ENCODE assay signal across 8 mouse cellular contexts in the genomic region with DNA sequence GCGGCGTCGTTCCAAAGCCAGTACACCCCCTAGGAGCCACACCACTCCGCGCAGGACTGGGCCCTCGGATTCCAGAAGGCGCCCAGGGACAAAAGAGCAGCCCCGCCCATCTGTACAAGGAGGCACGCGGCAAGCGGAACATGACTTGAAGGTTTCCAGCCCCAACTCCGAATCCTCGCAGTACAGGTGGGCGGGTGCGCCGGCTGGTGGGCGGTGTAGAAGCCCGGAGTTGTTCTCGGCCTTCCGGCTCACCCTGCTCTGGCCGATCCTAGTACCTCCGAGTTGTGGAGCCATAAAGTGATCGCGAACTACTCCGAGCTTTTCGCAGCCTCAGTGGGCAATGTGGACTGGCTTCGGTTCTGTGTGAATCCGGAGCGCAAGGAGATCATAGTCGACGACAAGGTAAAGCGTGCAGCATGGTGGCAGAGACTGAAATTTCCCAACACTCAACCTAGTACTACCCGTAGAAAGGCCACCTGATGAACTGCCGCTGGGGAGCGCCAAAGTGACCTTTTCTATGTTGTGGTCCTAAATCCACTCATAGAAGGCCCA. TPM values are rescaled to one million over a fixed set of nuclear protein-coding genes. Genes with fewer than 3 reads are reported as not detected.
DNase-seq lines count a peak whose midpoint lies in the region; ATAC-seq lines count a peak whose summit lies in the region.

No protein-coding gene starts in this region.

- H3K27me3 ChIP-seq in heart, embryonic 10.5 days (ENCODE audit: insufficient read depth, poor library complexity, severe bottlenecking), result peaks cover 75% of the 10 kb centered on the region
- peaks cover 53% of the 10 kb centered on the region for H3K27me3 ChIP-seq in liver, embryonic 16.5 days (ENCODE audit: control insufficient read depth, insufficient read depth, low read depth, low read length)
- H3K27me3 ChIP-seq in neural tube, embryonic 14.5 days (ENCODE audit: control insufficient read depth, insufficient read depth, low read length), result peaks cover 50% of the 10 kb centered on the region

- peaks cover 30% of the 10 kb centered on the region for H3K4me1 ChIP-seq in heart, embryonic 10.5 days
- H3K4me1 ChIP-seq in liver, embryonic 16.5 days (ENCODE audit: control insufficient read depth, low read depth, low read length), result peaks cover 3% of the 10 kb centered on the region
- peaks cover 12% of the 10 kb centered on the region; the same call in 1 of the 2 replicates for H3K4me1 ChIP-seq in neural tube, embryonic 14.5 days (ENCODE audit: control insufficient read depth, insufficient read depth, low read length)

- ATAC-seq in liver, embryonic 16.5 days (ENCODE audit: low read depth), result peak; percentile 21; the same call in 1 of the 2 replicates
- peak; percentile 38; the same call in 1 of the 2 replicates for ATAC-seq in neural tube, embryonic 14.5 days (ENCODE audit: low read depth)

- no peak overlapping the region for H3K9ac ChIP-seq in liver, embryonic 16.5 days (ENCODE audit: low read depth, low read length)
- H3K9ac ChIP-seq in neural tube, embryonic 14.5 days (replicated peaks; ENCODE audit: low read depth, low read length), result no peak overlapping the region

- WGBS in heart, embryonic 10.5 days, result 2% methylated on average over 35 of the region's 35 CpGs
- WGBS in liver, embryonic 16.5 days (ENCODE audit: insufficient replicate concordance), result 3% methylated on average over 35 of the region's 35 CpGs
- WGBS in neural tube, embryonic 14.5 days, result 1% methylated on average over 35 of the region's 35 CpGs

- peak overlapping the region; percentile 61 for H3K4me3 ChIP-seq in heart, embryonic 10.5 days
- H3K4me3 ChIP-seq in liver, embryonic 16.5 days (ENCODE audit: low read depth, low read length), result peak overlapping the region; percentile 28
- H3K4me3 ChIP-seq in neural tube, embryonic 14.5 days (ENCODE audit: low read depth, low read length), result no peak overlapping the region

- H3K9me3 ChIP-seq in heart, embryonic 10.5 days, result no peaks in the 10 kb centered on the region
- H3K9me3 ChIP-seq in liver, embryonic 16.5 days (replicated peaks; ENCODE audit: control insufficient read depth, low read length), result no peaks in the 10 kb centered on the region
- no peaks in the 10 kb centered on the region for H3K9me3 ChIP-seq in neural tube, embryonic 14.5 days (ENCODE audit: control insufficient read depth, low read length)

- H3K27ac ChIP-seq in heart, embryonic 10.5 days, result 0 out of 2 replicates have a peak overlapping the region, but pooled peaks have one; percentile 25
- no peak overlapping the region for H3K27ac ChIP-seq in liver, embryonic 16.5 days (ENCODE audit: low read length)
- H3K27ac ChIP-seq in neural tube, embryonic 14.5 days (ENCODE audit: low read depth, low read length), result no peak overlapping the region

- DNase-seq in B cell, adult 2 months, result peak; percentile 42 to 44
- peak; percentile 51 for DNase-seq in adrenal gland, postnatal 10 days
- DNase-seq in heart, embryonic 10.5 days (ENCODE audit: low spot score), result no peak
- peak; percentile 42 for DNase-seq in kidney, adult 11 months
- no peak for DNase-seq in cerebellum, postnatal 36 days
- no peak for DNase-seq in right cerebral cortex, postnatal 25 days

- 0 out of 2 replicates have a peak, but pooled peaks cover 6% of the 10 kb centered on the region for H3K36me3 ChIP-seq in heart, embryonic 10.5 days
- no peaks in the 10 kb centered on the region for H3K36me3 ChIP-seq in liver, embryonic 16.5 days (ENCODE audit: control insufficient read depth, insufficient read depth)
- H3K36me3 ChIP-seq in neural tube, embryonic 14.5 days (ENCODE audit: control insufficient read depth, insufficient read depth, low read length), result no peaks in the 10 kb centered on the region

- peak overlapping the region; percentile 51 for H3K4me2 ChIP-seq in liver, embryonic 16.5 days (ENCODE audit: low read depth, low read length)
- H3K4me2 ChIP-seq in neural tube, embryonic 14.5 days (ENCODE audit: low read depth, low read length), result peak overlapping the region; percentile 29

RNA-seq across cellular contexts. Expression of gene Ankrd53, which starts 0.5 kb away (rescaled TPM):
- under 1 TPM in 1 of 2 experiments, not detected in 1; 0.15 TPM for total RNA-seq in adrenal gland, postnatal 10 days (2021)
- polyA plus RNA-seq in heart, embryonic 10.5 days (2016; fragmentation: Nextera tagmentation; extraction: Ambion mirVana), result 0.09 and 0.10 TPM in 2 replicates
- not detected in 2 replicates for polyA plus RNA-seq in liver, embryonic 16.5 days (2015; fragmentation: Nextera tagmentation; extraction: Ambion mirVana)
- polyA plus RNA-seq in neural tube, embryonic 14.5 days (2014; fragmentation: Nextera tagmentation; extraction: Ambion mirVana), result 0.24 and 0.27 TPM in 2 replicates

RNA-seq across cellular contexts. Expression of gene Tex261, which starts 12.7 kb away (rescaled TPM):
- total RNA-seq in adrenal gland, postnatal 10 days (2021), result 10 to 100 TPM; 89.1 to 93.1 TPM
- polyA plus RNA-seq in heart, embryonic 10.5 days (2016; fragmentation: Nextera tagmentation; extraction: Ambion mirVana), result 82.4 and 88.7 TPM in 2 replicates
- polyA plus RNA-seq in liver, embryonic 16.5 days (2015; fragmentation: Nextera tagmentation; extraction: Ambion mirVana), result 39.2 and 42.0 TPM in 2 replicates
- polyA plus RNA-seq in neural tube, embryonic 14.5 days (2014; fragmentation: Nextera tagmentation; extraction: Ambion mirVana), result 44.8 and 54.2 TPM in 2 replicates

RNA-seq across cellular contexts. Expression of gene Atp6v1b1, which starts 20.2 kb away (rescaled TPM):
- total RNA-seq in adrenal gland, postnatal 10 days (2021), result not detected
- not detected in 2 replicates for polyA plus RNA-seq in heart, embryonic 10.5 days (2016; fragmentation: Nextera tagmentation; extraction: Ambion mirVana)
- not detected in 2 replicates for polyA plus RNA-seq in liver, embryonic 16.5 days (2015; fragmentation: Nextera tagmentation; extraction: Ambion mirVana)
- polyA plus RNA-seq in neural tube, embryonic 14.5 days (2014; fragmentation: Nextera tagmentation; extraction: Ambion mirVana), result not detected in 2 replicates

RNA-seq across cellular contexts. Expression of gene Nagk, which starts 31.8 kb away (rescaled TPM):
- total RNA-seq in adrenal gland, postnatal 10 days (2021), result 10 to 100 TPM; 38.8 to 42.8 TPM
- 44.1 and 49.4 TPM in 2 replicates for polyA plus RNA-seq in heart, embryonic 10.5 days (2016; fragmentation: Nextera tagmentation; extraction: Ambion mirVana)
- 18.8 and 20.1 TPM in 2 replicates for polyA plus RNA-seq in liver, embryonic 16.5 days (2015; fragmentation: Nextera tagmentation; extraction: Ambion mirVana)
- polyA plus RNA-seq in neural tube, embryonic 14.5 days (2014; fragmentation: Nextera tagmentation; extraction: Ambion mirVana), result 99.0 and 112 TPM in 2 replicates

RNA-seq across cellular contexts. Expression of gene Vax2, which starts 51.9 kb away (rescaled TPM):
- not detected for total RNA-seq in adrenal gland, postnatal 10 days (2021)
- not detected in 2 replicates for polyA plus RNA-seq in heart, embryonic 10.5 days (2016; fragmentation: Nextera tagmentation; extraction: Ambion mirVana)
- polyA plus RNA-seq in liver, embryonic 16.5 days (2015; fragmentation: Nextera tagmentation; extraction: Ambion mirVana), result not detected in 2 replicates
- not detected in 2 replicates for polyA plus RNA-seq in neural tube, embryonic 14.5 days (2014; fragmentation: Nextera tagmentation; extraction: Ambion mirVana)

Comparison
In these comparisons a context has a peak if more than half of its experiments do, and no peak if none do; other contexts are left out.
1. DNase-seq: peak in B cell, adult 2 months (2 of 2), adrenal gland, postnatal 10 days (single experiment) and kidney, adult 11 months (single experiment); none in heart, embryonic 10.5 days (single experiment), cerebellum, postnatal 36 days (0 of 2) and right cerebral cortex, postnatal 25 days (single experiment).